Mouse (Mus musculus) hindbrain, embryonic 10.5 days (tissue): Measurements from ENCODE around the gene Ikbke. TPM values are rescaled to one million over a fixed set of nuclear protein-coding genes. Genes with fewer than 3 reads are reported as not detected.
"Not testable (repeated sequence)": the region's sequence is repeated elsewhere in the genome, so short reads cannot be mapped to it uniquely, and the experiment has no call there.

Source experiments
- DNase-seq: peaks from one replicate; pipeline ENCODE4 v3.0.0-alpha.2; 2017; ENCODE audit warnings: low spot score
- H3K27ac ChIP-seq: fragments of 300-500 bp; sonication (generic); 2 replicates; pipeline ENCODE4 v1.5.1; 2016; ENCODE audit warnings: mild to moderate bottlenecking, moderate library complexity
- H3K27me3 ChIP-seq: fragments of 300-500 bp; sonication (generic); 2 replicates; pipeline ENCODE4 v1.6.1; 2016; ENCODE audit warnings: mild to moderate bottlenecking; ENCODE audit not compliant: poor library complexity, insufficient read depth, severe bottlenecking
- H3K36me3 ChIP-seq: fragments of 300-500 bp; sonication (generic); 2 replicates; pipeline ENCODE4 v1.6.1; 2016; ENCODE audit warnings: mild to moderate bottlenecking, moderate library complexity
- H3K4me1 ChIP-seq: fragments of 300-500 bp; sonication (generic); replicated peaks from 2 replicates; pipeline ENCODE4 v1.6.1; 2016; ENCODE audit warnings: mild to moderate bottlenecking
- H3K4me3 ChIP-seq: fragments of 300-500 bp; sonication (generic); 2 replicates; pipeline ENCODE4 v1.5.1; 2016; ENCODE audit warnings: mild to moderate bottlenecking, moderate library complexity
- H3K9me3 ChIP-seq: fragments of 300-500 bp; sonication (generic); 2 replicates; pipeline ENCODE4 v1.6.1; 2016; ENCODE audit warnings: mild to moderate bottlenecking, moderate library complexity
- WGBS: fragments of 180-500 bp; shearing (Covaris S2); methylation state at CpG from one replicate; pipeline ENCODE4 v1.1.7; 2016; 5-methylcytosine and 5-hydroxymethylcytosine counted together
- polyA plus RNA-seq: library from polyadenylated mRNA; unstranded; fragments of >200 nt; fragmentation: Nextera tagmentation; extraction: Ambion mirVana; gene quantifications from 2 replicates; pipeline ENCODE4 v1.2.1, GENCODE M21; 2016

The Ikbke gene
- polyA plus RNA-seq, 1 experiment from 2014 or later, result 1.5 TPM

GRCm38 (mm10) chr1:131276831-131277230 is 2.6 kb downstream of the Ikbke start:
- H3K4me1 ChIP-seq, result peaks cover 33% of the 10 kb centered on the region
- no peaks in the 10 kb centered on the region for H3K36me3 ChIP-seq
- no peaks in the 10 kb centered on the region for H3K9me3 ChIP-seq
- H3K27me3 ChIP-seq, result no peaks in the 10 kb centered on the region
- H3K4me3 ChIP-seq, result no peak overlapping the region
- H3K27ac ChIP-seq, result no peak overlapping the region; the same call in 1 of the 2 replicates
- no peak for DNase-seq

DNA sequence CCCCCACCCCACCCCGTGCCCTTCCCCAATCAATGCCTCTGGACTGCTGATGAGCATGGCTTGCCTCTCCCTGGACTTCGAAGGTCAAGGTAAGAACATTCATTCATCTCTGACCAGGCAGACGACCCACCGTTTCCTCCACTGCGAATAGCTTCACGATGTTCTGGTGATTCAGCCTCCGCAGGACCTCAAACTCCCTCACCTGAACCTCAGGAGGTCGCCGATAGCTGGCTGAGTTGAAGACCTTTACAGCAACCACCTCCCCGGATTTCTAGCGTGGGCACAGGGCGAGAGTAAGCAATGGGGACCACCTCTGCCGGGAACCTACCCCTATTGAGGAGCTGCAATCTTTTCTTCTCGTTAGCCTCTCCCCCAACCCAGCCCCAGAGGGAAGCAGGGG is 3.8 kb downstream of the Ikbke start:
- no peaks in the 10 kb centered on the region for H3K36me3 ChIP-seq
- no peak overlapping the region for H3K4me3 ChIP-seq
- no peak overlapping the region for H3K27ac ChIP-seq
- WGBS, result 80% methylated on average over 14 of the region's 14 CpGs
- no peaks in the 10 kb centered on the region for H3K27me3 ChIP-seq
- DNase-seq, result no peak
- H3K9me3 ChIP-seq, result no peaks in the 10 kb centered on the region
- peaks cover 33% of the 10 kb centered on the region for H3K4me1 ChIP-seq

- peaks cover 35% of the 10 kb centered on the region for H3K4me1 ChIP-seq
- H3K27me3 ChIP-seq, result peaks cover 1% of the 10 kb centered on the region; the same call in 1 of the 2 replicates
- H3K4me3 ChIP-seq, result no peak overlapping the region
- no peak for DNase-seq
- no peaks in the 10 kb centered on the region for H3K36me3 ChIP-seq
- no peaks in the 10 kb centered on the region for H3K9me3 ChIP-seq
- WGBS, result 53% methylated on average over 22 of the region's 22 CpGs
- no peak overlapping the region for H3K27ac ChIP-seq
Measured at GRCm38 (mm10) chr1:131274725-131275539, 4.5 kb downstream of the Ikbke start.

DNA sequence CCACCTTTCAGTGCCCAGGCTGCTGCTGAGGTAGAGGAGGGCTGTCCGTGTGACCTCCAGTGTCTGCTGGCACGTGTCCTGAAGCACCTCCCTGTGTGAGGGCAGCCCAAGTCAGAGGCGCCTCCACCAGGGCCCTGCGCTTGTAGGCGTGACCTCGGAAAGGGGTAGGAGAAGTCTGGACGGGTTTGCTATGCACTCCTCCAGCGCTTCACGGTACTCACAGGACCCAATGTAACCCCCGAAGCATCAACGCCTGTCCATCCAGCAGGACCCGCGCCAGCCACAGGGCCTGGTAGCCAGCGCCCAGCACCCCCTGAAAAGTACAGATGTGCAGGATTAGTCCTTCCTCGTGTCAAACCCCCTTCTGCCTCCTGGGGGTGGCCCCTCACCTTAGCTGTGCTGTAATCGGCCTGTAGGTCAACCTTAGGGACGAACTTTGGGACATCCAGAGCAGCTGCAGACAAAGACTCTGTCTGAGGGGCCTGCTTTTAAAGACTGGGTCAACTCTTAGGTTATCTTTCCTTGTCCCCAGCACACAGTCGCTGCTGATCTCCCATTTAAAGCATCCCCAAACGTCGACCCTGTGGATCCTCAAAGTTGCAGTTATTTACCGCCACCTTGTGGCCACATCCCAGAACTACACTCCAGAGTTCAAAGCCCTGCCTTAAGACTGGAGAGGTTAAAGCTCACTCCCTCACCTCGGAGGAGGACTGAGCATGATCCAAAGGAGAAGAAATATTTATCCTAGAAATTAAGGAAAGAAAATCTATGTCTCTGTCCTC is 9.4 kb downstream of the Ikbke start:
- Histone ChIP-seq H3K4me3 (peak overlapping the region; percentile 28), H3K36me3 (no peaks in the 10 kb centered on the region), H3K9me3 (no peaks in the 10 kb centered on the region), H3K27ac (peak overlapping the region; percentile 62; the same call in 1 of the 2 replicates), H3K4me1 (peaks cover 10% of the 10 kb centered on the region), H3K27me3 (peaks cover 14% of the 10 kb centered on the region)
- peak; percentile 80 for DNase-seq
- WGBS, result 31% methylated on average over 22 of the region's 22 CpGs

DNA sequence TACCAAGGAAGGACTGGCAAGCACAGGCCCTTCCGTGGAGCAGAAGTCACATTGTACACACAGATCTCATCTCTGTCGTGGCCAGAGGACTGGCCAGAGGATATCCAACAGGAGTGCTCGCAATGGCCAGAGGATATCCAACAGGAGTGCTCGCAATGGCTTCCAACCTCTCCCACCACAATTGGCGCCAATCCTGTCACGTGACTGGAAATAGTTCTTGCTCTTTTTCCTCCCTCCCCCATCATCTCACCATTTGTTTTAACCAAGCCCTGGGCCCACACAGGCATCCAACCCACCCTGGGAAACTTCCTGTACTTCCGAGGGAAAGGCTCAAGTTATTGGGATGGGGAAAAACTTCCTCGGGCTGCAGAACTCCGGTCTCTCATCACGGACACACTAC is 10.6 kb downstream of the Ikbke start:
- Histone ChIP-seq H3K4me1 (peaks cover 5% of the 10 kb centered on the region), H3K4me3 (no peak overlapping the region), H3K27me3 (peaks cover 14% of the 10 kb centered on the region), H3K9me3 (no peaks in the 10 kb centered on the region), H3K27ac (no peak overlapping the region), H3K36me3 (no peaks in the 10 kb centered on the region)
- WGBS, result 82% methylated on average over 10 of the region's 10 CpGs
- DNase-seq, result no peak

DNA sequence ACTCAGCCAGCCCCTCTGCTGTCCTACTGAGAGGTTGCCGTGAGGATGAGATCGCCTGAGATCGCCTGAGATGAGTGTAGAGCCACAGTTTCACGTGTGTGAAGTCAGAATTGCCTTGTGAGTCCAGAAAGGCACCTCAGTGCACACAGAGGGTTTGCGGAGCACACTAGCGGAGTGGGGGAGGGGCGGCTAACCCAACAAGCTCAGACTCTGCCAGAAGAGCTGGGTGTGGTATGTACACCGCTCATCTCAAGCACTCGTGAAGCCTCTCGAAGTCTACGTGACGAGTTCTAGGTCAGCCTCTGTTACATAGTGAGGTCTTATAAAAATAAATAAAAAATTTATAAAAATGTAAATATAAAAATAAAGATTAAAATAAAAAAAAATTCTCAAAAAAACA is 15.5 kb downstream of the Ikbke start:
- Histone ChIP-seq H3K4me3 (no peak overlapping the region), H3K9me3 (no peaks in the 10 kb centered on the region), H3K27ac (no peak overlapping the region), H3K4me1 (no peaks in the 10 kb centered on the region), H3K36me3 (no peaks in the 10 kb centered on the region), H3K27me3 (peaks cover 18% of the 10 kb centered on the region; the same call in 1 of the 2 replicates)
- WGBS, result 75% methylated on average over 12 of the region's 12 CpGs
- DNase-seq, result no peak

DNA sequence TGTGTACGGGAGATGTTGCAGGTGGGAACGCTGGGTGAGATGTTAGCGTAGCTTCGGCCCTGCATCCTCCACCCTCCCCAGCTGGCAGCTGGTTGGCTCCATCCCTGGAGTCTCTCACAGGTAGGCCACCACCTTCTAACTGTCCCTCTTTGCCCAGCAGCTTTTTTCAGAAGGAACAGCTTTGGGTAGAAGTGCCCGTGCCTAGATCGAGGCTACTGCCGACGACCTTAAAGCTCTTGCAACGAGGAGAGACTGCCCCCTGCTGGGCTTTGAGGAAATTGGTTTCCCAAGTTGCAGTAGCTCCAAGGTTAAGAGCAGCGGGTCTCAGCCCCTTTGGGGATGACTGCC is 19.1 kb downstream of the Ikbke start:
- no peak overlapping the region for H3K27ac ChIP-seq

DNA sequence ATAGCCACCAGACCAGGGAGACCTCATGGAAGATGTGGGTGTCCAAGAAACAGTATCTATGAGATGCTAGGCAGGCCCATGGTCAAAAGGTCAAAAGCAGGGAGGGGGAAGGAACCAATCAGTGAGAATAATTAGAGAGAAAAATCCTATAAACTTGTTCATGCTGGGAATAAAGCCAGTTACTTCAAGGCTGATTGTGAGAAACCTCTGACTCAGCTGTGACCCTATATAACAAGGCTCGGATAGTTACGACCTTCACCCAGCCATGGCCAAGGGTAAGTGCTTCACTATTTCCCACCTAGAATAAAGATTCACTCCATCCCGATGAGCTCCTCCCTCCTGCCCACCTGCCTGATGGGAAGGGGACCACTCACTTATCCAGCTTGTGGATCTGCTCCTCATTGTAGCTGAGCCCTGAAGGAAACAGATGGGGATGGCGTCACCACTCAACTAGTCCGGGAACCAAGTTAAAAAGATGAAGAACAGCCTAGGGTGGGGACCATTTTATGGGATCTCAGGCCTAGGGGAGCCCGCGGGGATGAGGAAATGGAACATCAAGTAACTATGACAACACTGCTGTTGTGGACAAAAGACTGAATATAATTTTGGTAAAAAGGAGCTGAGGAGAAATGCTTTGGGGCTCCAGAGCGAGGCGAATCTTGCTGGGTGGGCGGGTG is 19.6 kb downstream of the Ikbke start:
- 71% methylated on average over 10 of the region's 10 CpGs for WGBS
- peaks cover 23% of the 10 kb centered on the region for H3K27me3 ChIP-seq
- no peaks in the 10 kb centered on the region for H3K9me3 ChIP-seq
- H3K4me3 ChIP-seq, result no peak overlapping the region
- H3K36me3 ChIP-seq, result no peaks in the 10 kb centered on the region
- H3K4me1 ChIP-seq, result no peaks in the 10 kb centered on the region
- H3K27ac ChIP-seq, result no peak overlapping the region
- no peak for DNase-seq

More for the DNA sequence above, 19.1 kb downstream of the Ikbke start:
- no peak overlapping the region for H3K4me3 ChIP-seq
- no peaks in the 10 kb centered on the region for H3K9me3 ChIP-seq
- 29% methylated on average over 10 of the region's 10 CpGs for WGBS
- H3K36me3 ChIP-seq, result no peaks in the 10 kb centered on the region
- no peaks in the 10 kb centered on the region for H3K4me1 ChIP-seq
- peak; percentile 74 for DNase-seq
- peaks cover 23% of the 10 kb centered on the region for H3K27me3 ChIP-seq

DNA sequence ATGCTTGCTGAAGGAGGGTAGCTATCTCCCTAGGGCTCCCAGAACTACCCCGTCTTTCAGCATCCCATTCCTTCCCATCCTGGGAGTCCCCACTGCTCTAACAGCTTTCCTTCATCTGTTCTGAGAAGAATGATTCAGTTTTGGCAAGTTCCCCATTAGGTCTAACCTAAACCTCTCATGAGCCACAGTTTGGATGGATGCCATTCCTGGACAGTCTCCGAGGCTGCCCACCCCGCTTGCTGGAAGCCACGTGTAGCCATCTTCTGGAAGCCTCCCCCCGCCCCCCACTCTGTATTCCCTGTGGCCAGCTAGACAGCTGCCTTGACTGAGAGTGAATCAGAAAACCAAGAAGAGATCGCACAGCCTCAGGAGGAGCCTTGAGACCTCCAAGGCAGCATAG is 22.1 kb downstream of the Ikbke start:
- peaks cover 23% of the 10 kb centered on the region for H3K27me3 ChIP-seq
- no peaks in the 10 kb centered on the region for H3K36me3 ChIP-seq
- H3K4me3 ChIP-seq, result no peak overlapping the region
- H3K27ac ChIP-seq, result no peak overlapping the region
- H3K9me3 ChIP-seq, result no peaks in the 10 kb centered on the region
- WGBS, result 85% methylated on average over 6 of the region's 6 CpGs
- no peak for DNase-seq
- H3K4me1 ChIP-seq, result no peaks in the 10 kb centered on the region

DNA sequence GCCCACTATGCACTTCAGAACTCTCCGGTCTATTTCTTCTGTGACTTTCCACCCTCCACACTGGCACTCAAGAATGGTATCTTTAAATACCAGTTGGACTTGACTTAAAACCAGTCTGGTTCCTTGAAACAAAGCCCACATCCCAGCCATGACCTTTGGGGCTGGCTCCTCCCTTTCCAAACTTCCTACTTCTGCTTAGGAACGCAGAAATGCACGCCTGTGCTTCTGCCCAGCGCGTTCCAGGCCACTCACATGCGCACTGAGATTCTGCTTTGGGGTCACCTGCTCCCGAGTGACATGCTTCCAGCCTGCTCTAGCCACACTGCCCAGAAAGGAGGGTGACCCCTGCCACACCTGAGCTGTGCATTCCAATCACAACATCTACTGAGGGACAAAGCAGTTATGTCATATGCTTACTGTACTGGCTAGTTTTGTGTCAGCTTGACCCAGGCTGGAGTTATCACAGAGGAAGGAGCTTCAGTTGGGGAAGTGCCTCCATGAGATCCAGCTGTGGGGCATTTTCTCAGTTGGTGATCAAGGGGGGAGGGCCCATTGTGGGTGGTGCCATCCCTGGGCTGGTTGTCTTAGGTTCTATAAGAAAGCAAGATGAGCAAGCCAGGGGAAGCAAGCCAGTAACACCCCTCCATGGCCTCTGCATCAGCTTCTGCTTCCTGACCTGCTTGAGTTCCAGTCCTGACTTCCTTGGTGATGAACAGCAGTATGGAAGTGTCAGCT is 26.7 kb downstream of the Ikbke start:
- H3K36me3 ChIP-seq, DNase-seq, H3K9me3 ChIP-seq, H3K4me3 ChIP-seq, H3K4me1 ChIP-seq, H3K27ac ChIP-seq: not testable (repeated sequence)
- 88% methylated on average over 7 of the region's 7 CpGs for WGBS
- peaks cover 19% of the 10 kb centered on the region for H3K27me3 ChIP-seq

- no peaks in the 10 kb centered on the region for H3K36me3 ChIP-seq
- H3K4me1 ChIP-seq, result peaks cover 23% of the 10 kb centered on the region
- WGBS, result 18% methylated on average over 7 of the region's 7 CpGs
- DNase-seq, result peak; percentile 35
- H3K27ac ChIP-seq, result no peak overlapping the region
- H3K4me3 ChIP-seq, result no peak overlapping the region
- no peaks in the 10 kb centered on the region for H3K9me3 ChIP-seq
- H3K27me3 ChIP-seq, result peaks cover 73% of the 10 kb centered on the region
Measured at GRCm38 (mm10) chr1:131246433-131247395, 32.7 kb downstream of the Ikbke start.
